Mouse (Mus musculus): ENCODE measurements around the gene Trio.
"Not testable (repeated sequence)": the region's sequence is repeated elsewhere in the genome, so short reads cannot be mapped to it uniquely, and the experiment has no call there.

- not testable (repeated sequence) for TF ChIP-seq CTCF, EP300 (IDR thresholded peaks at IDR 0.05; ENCODE audit: low read depth)
Observed at GRCm38 (mm10) chr15:27720297-27720696, 305.4 kb downstream of the Trio start.

All from liver, postnatal 0 days (tissue).